Mouse (Mus musculus) kidney, postnatal 0 days (tissue): ENCODE results near the gene Cyp27b1. TPM values are rescaled to one million over a fixed set of nuclear protein-coding genes. Genes with fewer than 3 reads are reported as not detected.
"Not testable (repeated sequence)": the region's sequence is repeated elsewhere in the genome, so short reads cannot be mapped to it uniquely, and the experiment has no call there.

Source experiments
- ATAC-seq: fragments of 200-750 bp; cut with Nextera tagmentation; replicated peaks from 2 replicates; pipeline ENCODE4 v1.8.0; 2017; ENCODE audit warnings: low read depth, moderate number of reproducible peaks, moderate TSS enrichment, moderate library complexity; ENCODE audit not compliant: low FRiP score
- DNase-seq: peaks from one replicate; pipeline ENCODE4 v3.0.0-alpha.2; 2016; ENCODE audit warnings: low spot score
- H3K27ac ChIP-seq: fragments of 300-500 bp; sonication (generic); 2 replicates; pipeline ENCODE4 v1.5.1; 2014; ENCODE audit warnings: mild to moderate bottlenecking
- H3K27me3 ChIP-seq: fragments of 300-500 bp; sonication (generic); 2 replicates; pipeline ENCODE4 v1.6.1; 2014; ENCODE audit warnings: low read length, mixed read lengths; ENCODE audit not compliant: insufficient read depth
- H3K36me3 ChIP-seq: fragments of 300-500 bp; sonication (generic); 2 replicates; pipeline ENCODE4 v1.6.1; 2014; ENCODE audit warnings: low read length, mixed read lengths; ENCODE audit not compliant: insufficient read depth
- H3K4me1 ChIP-seq: fragments of 300-500 bp; sonication (generic); replicated peaks from 2 replicates; pipeline ENCODE4 v1.6.1; 2014; ENCODE audit warnings: antibody characterized with exemption, low read length, mixed read lengths; ENCODE audit not compliant: insufficient read depth
- H3K4me2 ChIP-seq: fragments of 300-500 bp; sonication (generic); 2 replicates; pipeline ENCODE4 v1.6.1; 2014; ENCODE audit warnings: mild to moderate bottlenecking, low read length, moderate library complexity, mixed read lengths
- H3K4me3 ChIP-seq: fragments of 300-500 bp; sonication (generic); replicated peaks from 2 replicates; pipeline ENCODE4 v1.5.1; 2014; ENCODE audit warnings: low read depth, low read length
- H3K9ac ChIP-seq: fragments of 300-500 bp; sonication (generic); 2 replicates; pipeline ENCODE4 v1.6.1; 2014; ENCODE audit warnings: low read depth, low read length
- H3K9me3 ChIP-seq: fragments of 300-500 bp; sonication (generic); replicated peaks from 2 replicates; pipeline ENCODE4 v1.6.1; 2016; ENCODE audit warnings: low read length, inconsistent platforms, mixed read lengths
- CTCF ChIP-seq: IDR thresholded peaks from 2 replicates; pipeline ENCODE4 v1.5.1; 2016; ENCODE audit warnings: antibody characterized with exemption, low read depth, mild to moderate bottlenecking, moderate library complexity
- WGBS: fragments of 180-500 bp; shearing (Covaris S2); extraction: QIAGEN DNeasy Blood & Tissue Kit; methylation state at CpG from one replicate; pipeline ENCODE4 v1.1.7; 2014; 5-methylcytosine and 5-hydroxymethylcytosine counted together
- polyA plus RNA-seq: library from polyadenylated mRNA; unstranded; fragments of >200 nt; fragmentation: Nextera tagmentation; extraction: Ambion mirVana; gene quantifications from 2 replicates; pipeline ENCODE4 v1.2.1, GENCODE M21; 2015

Cyp27b1 gene
- polyA plus RNA-seq, 1 experiment from 2014 or later = 38.9 TPM

DNA sequence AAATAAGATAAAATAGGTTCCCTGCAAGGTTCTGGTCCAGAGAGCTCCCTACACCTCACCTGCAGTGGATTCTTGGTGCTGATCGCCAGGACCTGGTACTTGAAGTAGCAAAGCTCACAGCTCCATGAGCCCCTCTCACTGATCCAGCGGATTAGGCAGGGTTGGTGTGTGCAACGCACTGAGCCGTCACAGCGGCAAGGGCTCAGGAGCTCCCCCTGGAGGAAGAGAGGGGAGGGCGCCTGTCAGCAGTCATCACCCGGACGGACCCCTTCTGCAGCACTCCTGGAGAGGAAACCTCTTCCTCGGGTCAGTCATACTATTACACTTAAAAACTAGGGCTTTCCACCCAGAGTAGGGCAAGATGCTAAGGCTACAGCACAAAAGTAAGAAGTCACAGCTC, 10.1 kb downstream of the Cyp27b1 start:
- no peak overlapping the region for H3K27ac ChIP-seq
- ATAC-seq = peak; percentile 14; the same call in 1 of the 2 replicates
- TF ChIP-seq CTCF = peak; percentile 93
- under 1% methylated on average over 9 of the region's 9 CpGs for WGBS
- H3K36me3 ChIP-seq = peaks cover 17% of the 10 kb centered on the region; the same call in 1 of the 2 replicates
- H3K4me2 ChIP-seq = peak overlapping the region; percentile 99
- no peak overlapping the region for H3K9ac ChIP-seq
- peak overlapping the region; percentile 84; the same call in 1 of the 2 replicates for H3K4me3 ChIP-seq
- no peaks in the 10 kb centered on the region for H3K27me3 ChIP-seq
- peak; percentile 85 for DNase-seq
- no peaks in the 10 kb centered on the region for H3K4me1 ChIP-seq
- no peaks in the 10 kb centered on the region for H3K9me3 ChIP-seq

DNA sequence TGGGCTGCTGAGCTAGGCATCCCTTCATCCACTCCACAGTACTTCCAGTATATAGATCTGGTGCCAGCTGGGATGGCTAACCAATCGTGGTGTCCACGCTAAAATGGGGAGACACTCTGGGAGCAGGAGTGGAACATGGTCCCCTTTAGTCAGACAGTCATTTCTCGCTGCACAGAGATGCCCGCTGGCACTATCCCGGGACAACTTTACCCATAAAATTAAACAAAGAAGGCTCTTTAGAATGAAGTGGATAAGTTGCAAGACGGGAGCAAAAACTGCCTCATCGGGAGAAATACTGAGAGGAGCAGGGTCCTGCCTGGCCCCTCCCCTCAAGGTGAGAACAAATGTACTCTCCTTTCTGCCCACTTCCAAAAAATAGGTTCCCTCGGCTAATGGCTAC, 10.7 kb downstream of the Cyp27b1 start:
- Histone ChIP-seq H3K9ac (peak overlapping the region; percentile 85), H3K4me2 (peak overlapping the region; percentile 99), H3K9me3 (no peaks in the 10 kb centered on the region), H3K4me1 (no peaks in the 10 kb centered on the region), H3K27me3 (no peaks in the 10 kb centered on the region), H3K27ac (no peak overlapping the region), H3K36me3 (peaks cover 17% of the 10 kb centered on the region; the same call in 1 of the 2 replicates), H3K4me3 (peak overlapping the region; percentile 84)
- ATAC-seq (no peak), DNase-seq (no peak)
- 4% methylated on average over 8 of the region's 8 CpGs for WGBS
- TF ChIP-seq CTCF = no peak

DNA sequence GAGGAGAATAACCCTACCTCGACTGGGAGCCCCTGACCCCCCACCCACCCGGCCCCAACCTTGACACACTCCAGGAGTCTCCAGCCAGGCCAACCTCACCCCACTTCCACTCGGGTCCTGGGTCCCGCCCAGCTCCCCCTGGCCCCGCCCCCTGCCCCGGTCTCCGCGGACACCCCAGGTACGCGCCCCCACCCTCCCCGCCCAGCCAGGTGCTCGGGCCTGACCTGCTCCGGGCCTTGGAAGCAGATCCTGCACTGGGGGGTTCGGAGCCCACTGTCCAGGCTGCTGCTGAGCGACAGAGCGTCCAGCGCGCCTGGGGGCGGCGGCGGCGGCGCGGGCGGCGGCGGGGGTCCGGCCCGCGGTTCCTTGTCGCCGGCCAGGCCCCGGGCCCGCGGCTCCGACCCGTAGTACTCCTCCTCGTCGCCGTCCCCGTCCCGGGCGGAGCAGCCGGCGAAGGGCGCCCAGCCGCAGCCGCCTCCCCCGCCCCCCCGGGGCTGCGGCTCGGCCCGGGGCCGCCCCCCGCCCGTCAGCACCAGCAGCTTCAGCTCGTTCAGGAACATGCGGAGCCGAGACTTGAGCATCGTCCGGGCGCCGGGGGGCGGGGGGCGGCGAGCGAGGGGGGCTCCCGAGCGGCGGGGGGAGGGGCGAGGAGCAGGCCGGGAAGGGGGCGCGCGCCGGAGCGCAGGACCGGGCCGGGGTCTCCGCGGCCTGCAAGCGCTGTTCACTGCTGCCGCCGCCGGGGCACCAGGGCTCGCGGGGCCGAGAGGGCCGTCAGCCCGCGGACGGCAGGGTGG, 11.3 kb downstream of the Cyp27b1 start:
- WGBS = under 1% methylated on average over 69 of the region's 92 CpGs
- Histone ChIP-seq H3K4me3 (peak overlapping the region; percentile 84), H3K4me1 (peaks cover under 1% of the 10 kb centered on the region; the same call in 1 of the 2 replicates), H3K9me3 (no peaks in the 10 kb centered on the region), H3K9ac (peak overlapping the region; percentile 85), H3K27me3 (no peaks in the 10 kb centered on the region), H3K4me2 (peak overlapping the region; percentile 99), H3K27ac (peak overlapping the region; percentile 66), H3K36me3 (peaks cover 17% of the 10 kb centered on the region; the same call in 1 of the 2 replicates)
- no peak for TF ChIP-seq CTCF
- DNase-seq = no peak
- ATAC-seq = no peak

DNA sequence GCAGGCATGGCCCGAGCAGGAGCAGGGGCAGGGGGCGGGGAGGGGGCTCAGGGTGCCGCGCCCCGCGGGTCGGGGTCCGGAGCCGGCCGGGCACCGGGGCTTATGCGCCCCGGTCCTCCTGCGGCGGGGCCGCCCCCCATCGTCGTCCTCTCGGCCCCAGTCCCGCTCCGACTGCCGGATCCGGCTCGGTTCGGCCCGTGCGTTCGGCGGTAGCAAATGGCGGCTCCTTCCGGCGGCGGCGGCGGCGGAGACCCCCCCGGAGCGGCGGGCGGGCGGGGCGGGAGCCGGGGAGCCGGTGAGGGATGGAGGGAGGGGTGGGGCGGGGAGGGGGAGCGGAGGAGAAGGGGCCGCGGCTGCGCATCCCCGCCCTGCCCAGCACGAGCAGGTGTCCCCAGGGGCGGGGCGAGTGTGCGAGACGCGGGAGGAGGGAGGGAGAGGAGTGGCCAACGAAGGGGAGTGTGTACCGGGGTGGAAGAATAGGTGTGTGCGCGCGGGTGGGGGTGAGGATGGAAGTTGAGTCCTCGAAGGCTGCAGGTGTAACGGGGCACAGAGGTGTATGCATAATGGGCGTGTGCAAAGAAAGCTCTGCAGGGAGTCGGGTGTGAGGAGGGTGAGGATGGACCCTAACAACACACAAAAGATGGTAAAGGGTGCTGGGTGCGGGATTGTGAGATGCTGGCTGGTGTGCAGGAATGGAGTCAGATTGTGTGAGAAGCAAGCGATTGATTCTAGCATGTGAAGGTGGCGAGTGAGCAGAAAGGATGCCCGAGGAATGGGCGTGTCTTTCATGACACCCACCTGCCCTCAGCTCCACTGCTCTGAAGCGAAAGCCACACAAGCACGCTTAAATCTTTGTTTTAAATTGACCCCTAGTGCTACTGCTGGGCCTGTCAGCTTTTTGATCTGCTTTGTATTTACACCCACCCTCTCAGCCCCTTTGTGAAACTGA, 12.2 kb downstream of the Cyp27b1 start, which contains the start of gene March9:
Gene March9 (minus strand): TSS at position 217 of the 949 bp plus-strand sequence.
- peak within 1 kb of the TSS; percentile 66 for H3K27ac ChIP-seq
- 2% methylated on average over 52 of the region's 72 CpGs for WGBS
- H3K27me3 ChIP-seq = no peaks in the 10 kb centered on the region
- no peaks in the 10 kb centered on the region for H3K9me3 ChIP-seq
- H3K9ac ChIP-seq = peak within 1 kb of the TSS; percentile 85
- H3K4me2 ChIP-seq = peak within 1 kb of the TSS; percentile 99
- peaks cover 7% of the 10 kb centered on the region for H3K4me1 ChIP-seq
- TF ChIP-seq CTCF = no peak
- peak; percentile 72 for DNase-seq
- ATAC-seq = peak; percentile 29; the same call in 1 of the 2 replicates
- H3K4me3 ChIP-seq = peak within 1 kb of the TSS; percentile 84
- H3K36me3 ChIP-seq = peaks cover 21% of the 10 kb centered on the region

DNA sequence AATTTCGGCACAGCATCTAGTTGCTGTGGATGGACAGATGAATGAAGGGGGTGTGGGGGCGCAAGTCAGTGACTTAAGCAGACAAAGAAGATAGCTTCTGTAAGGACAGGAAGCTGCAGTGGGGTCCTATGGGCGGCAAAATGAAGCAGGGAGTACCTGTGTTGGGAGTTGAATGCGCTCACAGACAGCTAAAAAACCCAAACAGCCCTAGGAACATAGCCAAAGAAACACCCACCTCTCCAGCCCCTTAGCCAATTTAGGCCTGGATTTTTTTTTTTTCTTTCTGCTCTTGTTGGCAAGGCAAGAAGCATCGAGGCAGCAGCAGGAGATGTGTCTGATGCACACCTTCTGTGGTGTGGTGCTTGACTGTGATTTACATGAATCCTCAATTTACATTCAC, 13.0 kb downstream of the Cyp27b1 start:
- Histone ChIP-seq H3K36me3 (peaks cover 25% of the 10 kb centered on the region), H3K4me3 (no peak overlapping the region), H3K27me3 (no peaks in the 10 kb centered on the region), H3K27ac (no peak overlapping the region), H3K4me2 (no peak overlapping the region), H3K4me1 (peaks cover 7% of the 10 kb centered on the region), H3K9me3 (no peaks in the 10 kb centered on the region), H3K9ac (no peak overlapping the region)
- no peak for TF ChIP-seq CTCF
- DNase-seq (no peak), ATAC-seq (no peak)
- WGBS = 46% methylated on average over 5 of the region's 5 CpGs

DNA sequence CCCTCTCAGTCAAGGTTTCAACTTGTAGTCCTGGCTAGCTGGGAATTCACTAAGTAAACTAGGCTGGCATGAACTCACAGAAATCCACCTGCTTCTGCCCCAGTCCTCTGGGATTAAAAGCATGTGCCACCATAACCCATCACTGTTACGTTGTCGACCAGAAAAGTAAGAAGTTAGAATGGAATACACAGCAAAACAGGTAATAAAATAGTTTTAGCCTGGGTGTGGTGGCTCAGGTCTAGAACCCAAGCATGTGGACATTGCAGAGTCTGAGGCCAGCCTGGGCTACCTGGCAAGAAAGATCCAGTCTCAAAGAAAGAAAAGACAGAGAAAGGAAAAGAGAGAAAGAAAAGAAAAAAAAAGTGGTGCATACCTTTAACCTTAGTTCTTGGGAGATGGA, 13.5 kb downstream of the Cyp27b1 start:
- Histone ChIP-seq H3K9ac (no peak overlapping the region), H3K4me3 (no peak overlapping the region), H3K9me3 (no peaks in the 10 kb centered on the region), H3K4me2 (no peak overlapping the region), H3K36me3 (peaks cover 24% of the 10 kb centered on the region), H3K27ac (no peak overlapping the region), H3K4me1 (peaks cover 7% of the 10 kb centered on the region), H3K27me3 (no peaks in the 10 kb centered on the region)
- no peak for DNase-seq
- no peak for ATAC-seq
- WGBS = 77% methylated on average over 2 of the region's 2 CpGs
- TF ChIP-seq CTCF = no peak

DNA sequence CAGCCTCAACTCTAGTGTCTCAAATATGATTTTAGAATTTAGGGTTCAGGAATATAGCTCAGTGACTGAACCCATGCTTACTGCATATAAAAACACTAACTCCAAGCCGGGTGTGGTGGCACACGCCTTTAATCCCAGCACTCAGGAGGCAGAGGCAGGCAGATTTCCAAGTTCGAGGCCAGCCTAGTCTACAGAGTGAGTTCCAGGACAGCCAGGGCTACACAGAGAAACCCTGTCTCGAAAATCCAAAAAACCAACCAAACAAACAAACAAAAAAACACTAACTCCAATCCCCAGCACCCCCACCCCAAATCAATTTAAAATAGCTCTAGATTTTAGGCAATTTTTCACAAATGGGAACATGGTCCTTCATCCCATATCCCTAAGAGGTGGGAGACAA, 14.1 kb downstream of the Cyp27b1 start:
- DNase-seq, H3K4me1 ChIP-seq, H3K9ac ChIP-seq, H3K27ac ChIP-seq, ATAC-seq, H3K4me3 ChIP-seq, H3K4me2 ChIP-seq, H3K27me3 ChIP-seq, H3K9me3 ChIP-seq: not testable (repeated sequence)
- H3K36me3 ChIP-seq = peaks cover 28% of the 10 kb centered on the region
- WGBS = 88% methylated on average over 4 of the region's 4 CpGs
